Mouse (Mus musculus) neural tube, embryonic 11.5 days (tissue): ENCODE measurements around the gene Camta1. TPM values are rescaled to one million over a fixed set of nuclear protein-coding genes. Genes with fewer than 3 reads are reported as not detected.

Experiments used
- ATAC-seq: fragments of 200-750 bp; cut with Nextera tagmentation; 2 replicates; pipeline ENCODE4 v1.8.0; 2017; ENCODE audit warnings: moderate number of reproducible peaks, mild to moderate bottlenecking, moderate TSS enrichment, moderate library complexity; ENCODE audit not compliant: insufficient read depth, low FRiP score, low TSS enrichment
- DNase-seq: peaks from one replicate; pipeline ENCODE4 v3.0.0-alpha.2; 2015; ENCODE audit warnings: low spot score
- H3K27ac ChIP-seq: fragments of 300-500 bp; sonication (generic); 2 replicates; pipeline ENCODE4 v1.5.1; 2014; ENCODE audit warnings: low read depth, mild to moderate bottlenecking, low read length
- H3K27me3 ChIP-seq: fragments of 300-500 bp; sonication (generic); 2 replicates; pipeline ENCODE4 v1.6.1; 2014; ENCODE audit warnings: mild to moderate bottlenecking, low read length, mixed read lengths; ENCODE audit not compliant: control insufficient read depth, insufficient read depth
- H3K36me3 ChIP-seq: fragments of 300-500 bp; sonication (generic); 2 replicates; pipeline ENCODE4 v1.6.1; 2014; ENCODE audit warnings: mild to moderate bottlenecking, low read length, moderate library complexity, mixed read lengths; ENCODE audit not compliant: control insufficient read depth, insufficient read depth
- H3K4me1 ChIP-seq: fragments of 300-500 bp; sonication (generic); 2 replicates; pipeline ENCODE4 v1.6.1; 2014; ENCODE audit warnings: low read length, mixed read lengths; ENCODE audit not compliant: control insufficient read depth, insufficient read depth
- H3K4me2 ChIP-seq: fragments of 300-500 bp; sonication (generic); 2 replicates; pipeline ENCODE4 v1.6.1; 2014; ENCODE audit warnings: low read depth, mild to moderate bottlenecking, moderate library complexity
- H3K4me3 ChIP-seq: fragments of 300-500 bp; sonication (generic); 2 replicates; pipeline ENCODE4 v1.5.1; 2014; ENCODE audit warnings: low read depth, low read length
- H3K9ac ChIP-seq: fragments of 300-500 bp; sonication (generic); 2 replicates; pipeline ENCODE4 v1.6.1; 2014; ENCODE audit warnings: mild to moderate bottlenecking, low read length
- H3K9me3 ChIP-seq: fragments of 300-500 bp; sonication (generic); 2 replicates; pipeline ENCODE4 v1.6.1; 2016; ENCODE audit warnings: low read length; ENCODE audit not compliant: control insufficient read depth
- WGBS: fragments of 180-500 bp; shearing (Covaris S2); extraction: QIAGEN DNeasy Blood & Tissue Kit; methylation state at CpG from one replicate; pipeline ENCODE4 v1.1.7; 2014; 5-methylcytosine and 5-hydroxymethylcytosine counted together
- polyA plus RNA-seq: library from polyadenylated mRNA; unstranded; fragments of >200 nt; fragmentation: Nextera tagmentation; extraction: Ambion mirVana; gene quantifications from 2 replicates; pipeline ENCODE4 v1.2.1, GENCODE M21; 2014

The Camta1 gene
- polyA plus RNA-seq, 1 experiment from 2014 or later: 131 TPM

DNA sequence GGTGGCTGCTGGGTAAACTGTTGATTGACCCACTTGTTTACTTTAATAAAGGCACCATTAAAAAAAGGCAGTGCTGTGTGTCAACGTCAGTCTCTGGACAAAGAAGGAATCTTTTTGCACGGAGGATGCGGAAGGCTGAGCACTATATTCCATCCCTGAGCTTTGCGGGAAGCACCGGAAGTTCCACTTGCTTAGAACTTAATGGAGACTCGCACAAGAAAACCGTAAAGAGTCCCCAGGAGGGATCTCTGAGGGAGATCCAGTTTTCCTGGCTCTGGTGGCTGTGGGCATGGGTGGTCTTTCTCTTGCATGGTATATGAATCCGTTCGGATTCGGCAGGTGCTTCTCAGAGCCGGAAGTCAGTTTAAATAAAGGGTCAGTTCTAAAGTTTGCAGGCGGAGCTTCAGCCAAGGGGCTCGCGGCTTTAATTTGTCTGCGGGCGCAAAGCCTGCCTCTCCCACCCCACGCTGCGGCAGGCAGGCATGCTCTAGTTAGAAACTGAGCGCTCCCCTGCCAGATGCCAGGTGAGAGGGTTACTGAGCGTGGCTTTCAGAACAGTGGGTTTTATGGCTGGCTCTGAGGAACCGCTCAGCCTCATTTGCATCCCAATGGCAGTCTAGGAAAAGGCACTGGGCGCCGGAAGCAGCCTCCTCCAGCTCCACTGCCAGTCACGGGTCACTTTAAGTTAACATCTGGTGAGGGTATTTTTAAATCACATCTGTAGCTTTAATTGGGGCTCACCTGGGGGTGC, 474.8 kb downstream of the Camta1 start:
- under 1% methylated on average over 24 of the region's 24 CpGs for WGBS
- peak; percentile 56; the same call in 1 of the 2 replicates for ATAC-seq
- DNase-seq: peak; percentile 61
- Histone ChIP-seq H3K9ac (peak overlapping the region; percentile 51), H3K36me3 (no peaks in the 10 kb centered on the region), H3K27me3 (no peaks in the 10 kb centered on the region), H3K4me1 (peaks cover 17% of the 10 kb centered on the region; the same call in 1 of the 2 replicates), H3K4me3 (peak overlapping the region; percentile 34), H3K27ac (no peak overlapping the region), H3K4me2 (peak overlapping the region; percentile 77), H3K9me3 (no peaks in the 10 kb centered on the region)

DNA sequence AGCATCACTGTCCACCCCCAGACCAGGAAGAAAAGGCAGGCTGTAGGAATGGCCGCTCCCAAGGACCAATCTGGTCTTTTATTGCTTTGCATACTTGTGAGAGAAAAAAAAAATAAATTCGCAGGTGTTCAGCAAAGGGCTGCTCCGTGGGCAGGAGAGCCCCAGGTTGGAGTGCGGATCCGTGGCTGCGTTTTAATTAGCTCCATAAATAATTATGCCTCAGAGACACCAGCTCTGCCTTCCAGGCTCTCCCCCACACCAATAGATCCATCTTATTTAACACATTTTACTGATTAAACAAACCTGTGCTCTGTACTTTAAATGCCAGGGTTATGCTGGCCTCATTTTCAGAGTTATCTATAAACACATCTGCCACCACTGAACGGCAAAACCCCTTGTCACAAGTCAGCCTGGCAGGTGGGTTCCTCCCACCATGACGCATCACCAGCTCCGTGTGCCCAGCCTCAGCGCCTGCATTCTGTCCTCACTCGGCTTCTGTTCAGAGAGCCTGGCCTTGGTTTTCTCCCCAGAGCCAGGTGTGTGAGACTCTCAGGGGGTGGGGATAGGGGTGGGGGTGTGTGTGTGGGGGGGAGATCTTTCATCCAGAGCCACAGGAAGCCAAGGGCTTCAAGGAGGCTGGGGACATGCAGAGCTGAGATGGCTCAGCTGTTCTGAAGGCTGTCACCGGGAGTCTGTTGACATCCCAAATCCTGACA, 475.5 kb downstream of the Camta1 start:
- H3K4me3 ChIP-seq: 0 out of 2 replicates have a peak overlapping the region, but pooled peaks have one; percentile 34
- H3K9ac ChIP-seq: peak overlapping the region; percentile 51; the same call in 1 of the 2 replicates
- peaks cover 17% of the 10 kb centered on the region; the same call in 1 of the 2 replicates for H3K4me1 ChIP-seq
- H3K27ac ChIP-seq: no peak overlapping the region
- 9% methylated on average over 12 of the region's 12 CpGs for WGBS
- ATAC-seq (no peak), DNase-seq (no peak)
- no peaks in the 10 kb centered on the region for H3K27me3 ChIP-seq
- no peaks in the 10 kb centered on the region for H3K9me3 ChIP-seq
- peak overlapping the region; percentile 77 for H3K4me2 ChIP-seq
- H3K36me3 ChIP-seq: no peaks in the 10 kb centered on the region

DNA sequence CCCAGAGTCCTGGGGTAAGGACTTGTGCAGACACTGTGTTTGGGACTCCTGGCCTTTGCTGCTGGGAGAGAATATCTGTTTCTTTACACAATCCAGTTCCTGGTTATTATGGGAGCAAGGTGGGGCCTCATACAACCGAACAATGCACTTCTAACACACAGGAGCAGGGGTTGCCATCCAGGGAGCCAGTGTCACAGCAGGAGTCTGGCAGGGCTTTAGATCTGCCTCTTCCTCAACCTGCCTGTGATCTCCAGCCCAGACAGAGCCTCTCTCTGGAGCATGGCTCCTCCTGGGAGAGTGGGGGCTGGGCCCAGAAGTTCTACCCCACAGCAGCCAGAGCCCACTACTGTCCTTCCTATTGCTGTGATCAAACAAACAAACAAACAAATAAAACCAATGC, 483.9 kb downstream of the Camta1 start:
- Histone ChIP-seq H3K4me1 (no peaks in the 10 kb centered on the region), H3K9ac (no peak overlapping the region), H3K27me3 (no peaks in the 10 kb centered on the region), H3K4me3 (no peak overlapping the region), H3K36me3 (no peaks in the 10 kb centered on the region), H3K9me3 (no peaks in the 10 kb centered on the region), H3K4me2 (no peak overlapping the region), H3K27ac (no peak overlapping the region)
- no peak for DNase-seq
- WGBS: 62% methylated on average over 1 of the region's 1 CpGs
- ATAC-seq: no peak

DNA sequence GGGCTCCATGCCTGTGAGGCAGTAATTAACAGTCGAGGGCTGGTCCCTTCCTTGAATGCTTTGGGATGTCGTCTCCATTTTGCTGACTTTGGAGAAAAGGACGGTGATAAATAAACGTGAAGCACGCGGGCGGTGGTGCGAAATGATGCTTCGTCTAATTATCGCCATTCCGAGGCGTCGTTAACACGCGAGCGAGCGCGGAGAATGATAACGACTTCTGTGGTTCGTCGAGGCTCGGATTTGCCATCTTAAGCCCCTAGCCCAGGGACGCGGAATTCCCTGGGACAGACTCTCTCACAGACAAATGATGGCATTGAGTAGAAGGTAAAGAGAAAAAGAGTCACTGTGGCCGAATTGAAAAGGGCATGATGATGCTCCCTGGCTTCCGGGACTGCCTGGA, 485.4 kb downstream of the Camta1 start:
- no peak overlapping the region for H3K4me3 ChIP-seq
- no peak overlapping the region for H3K4me2 ChIP-seq
- no peaks in the 10 kb centered on the region for H3K4me1 ChIP-seq
- H3K9ac ChIP-seq: no peak overlapping the region
- H3K27me3 ChIP-seq: no peaks in the 10 kb centered on the region
- no peaks in the 10 kb centered on the region for H3K9me3 ChIP-seq
- DNase-seq: no peak
- no peaks in the 10 kb centered on the region for H3K36me3 ChIP-seq
- no peak for ATAC-seq
- H3K27ac ChIP-seq: no peak overlapping the region
- WGBS: 59% methylated on average over 26 of the region's 26 CpGs

DNA sequence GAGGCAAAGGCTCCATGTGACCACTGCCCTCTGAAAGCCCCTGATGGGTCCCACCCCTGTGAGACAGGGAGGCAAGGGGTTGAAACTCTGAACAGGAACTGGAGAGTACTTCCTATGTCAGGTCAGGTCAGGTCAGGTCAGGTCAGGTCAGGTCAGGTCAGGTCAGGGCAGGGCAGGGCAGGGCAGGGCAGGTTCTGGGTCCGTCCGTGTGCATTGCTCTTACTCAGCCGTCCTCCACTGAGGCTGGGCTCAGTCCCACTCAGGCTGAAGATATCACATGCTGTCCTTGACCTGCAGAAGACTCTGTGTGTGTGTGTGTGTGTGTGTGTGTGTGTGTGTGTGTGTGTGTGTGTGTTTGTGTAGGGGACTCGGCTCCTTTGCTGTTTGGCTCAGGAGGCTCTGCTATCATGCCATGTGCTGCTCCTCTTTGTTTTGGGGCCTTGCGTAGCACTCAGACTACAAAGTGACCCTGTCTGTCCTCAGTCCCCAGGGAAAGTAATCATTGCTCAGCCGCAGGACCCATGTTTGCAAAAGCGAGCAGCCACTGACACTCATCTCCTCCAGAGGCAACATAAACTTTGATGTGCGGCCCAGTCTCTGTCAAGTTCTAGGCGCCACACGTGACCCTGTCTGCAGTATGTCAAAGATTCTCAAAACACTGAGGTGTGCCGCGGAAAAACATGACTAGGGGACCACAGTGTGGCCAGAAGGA, 488.7 kb downstream of the Camta1 start:
- ATAC-seq: no peak
- 57% methylated on average over 12 of the region's 12 CpGs for WGBS
- no peaks in the 10 kb centered on the region for H3K36me3 ChIP-seq

DNA sequence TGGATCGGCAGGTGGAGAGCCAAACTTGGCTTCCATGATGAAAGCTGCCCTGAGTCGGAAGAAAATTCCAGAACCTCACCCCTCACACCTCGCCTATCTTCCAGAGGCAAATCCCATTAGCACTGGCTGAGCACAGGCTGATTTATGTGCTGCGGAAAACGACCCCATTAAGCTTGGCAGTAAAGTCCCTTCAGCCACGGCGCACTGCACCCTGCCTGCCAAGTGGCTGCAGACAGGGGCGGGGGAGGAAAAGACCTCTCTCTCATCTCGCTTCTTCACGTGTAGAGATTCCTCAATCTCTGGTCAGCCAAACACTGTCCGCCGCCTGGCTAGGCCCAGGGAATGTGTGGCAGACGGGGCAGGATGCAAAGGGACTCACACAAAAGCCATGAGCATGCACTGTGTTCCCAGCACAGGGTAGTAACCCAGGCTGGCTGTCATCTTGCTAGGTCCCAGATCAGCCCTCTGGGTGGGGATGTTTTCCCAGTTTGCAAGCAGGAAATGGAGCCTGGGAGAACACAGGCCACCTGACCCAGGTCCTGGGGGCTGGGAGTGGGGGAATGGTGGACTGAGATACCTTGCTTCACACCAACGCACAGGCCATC, 494.6 kb downstream of the Camta1 start:
- H3K27ac ChIP-seq: peak overlapping the region; percentile 36
- peaks cover 3% of the 10 kb centered on the region; the same call in 1 of the 2 replicates for H3K4me1 ChIP-seq
- no peaks in the 10 kb centered on the region for H3K36me3 ChIP-seq
- WGBS: 25% methylated on average over 14 of the region's 14 CpGs
- no peak overlapping the region for H3K9ac ChIP-seq
- no peaks in the 10 kb centered on the region for H3K9me3 ChIP-seq
- DNase-seq (peak; percentile 49), ATAC-seq (no peak)
- no peak overlapping the region for H3K4me3 ChIP-seq
- no peak overlapping the region for H3K4me2 ChIP-seq
- no peaks in the 10 kb centered on the region for H3K27me3 ChIP-seq

More for the DNA sequence above, 488.7 kb downstream of the Camta1 start:
- Histone ChIP-seq H3K9me3 (no peaks in the 10 kb centered on the region), H3K4me3 (no peak overlapping the region), H3K4me1 (no peaks in the 10 kb centered on the region), H3K9ac (no peak overlapping the region), H3K27ac (no peak overlapping the region), H3K27me3 (no peaks in the 10 kb centered on the region), H3K4me2 (no peak overlapping the region)
- DNase-seq: no peak

DNA sequence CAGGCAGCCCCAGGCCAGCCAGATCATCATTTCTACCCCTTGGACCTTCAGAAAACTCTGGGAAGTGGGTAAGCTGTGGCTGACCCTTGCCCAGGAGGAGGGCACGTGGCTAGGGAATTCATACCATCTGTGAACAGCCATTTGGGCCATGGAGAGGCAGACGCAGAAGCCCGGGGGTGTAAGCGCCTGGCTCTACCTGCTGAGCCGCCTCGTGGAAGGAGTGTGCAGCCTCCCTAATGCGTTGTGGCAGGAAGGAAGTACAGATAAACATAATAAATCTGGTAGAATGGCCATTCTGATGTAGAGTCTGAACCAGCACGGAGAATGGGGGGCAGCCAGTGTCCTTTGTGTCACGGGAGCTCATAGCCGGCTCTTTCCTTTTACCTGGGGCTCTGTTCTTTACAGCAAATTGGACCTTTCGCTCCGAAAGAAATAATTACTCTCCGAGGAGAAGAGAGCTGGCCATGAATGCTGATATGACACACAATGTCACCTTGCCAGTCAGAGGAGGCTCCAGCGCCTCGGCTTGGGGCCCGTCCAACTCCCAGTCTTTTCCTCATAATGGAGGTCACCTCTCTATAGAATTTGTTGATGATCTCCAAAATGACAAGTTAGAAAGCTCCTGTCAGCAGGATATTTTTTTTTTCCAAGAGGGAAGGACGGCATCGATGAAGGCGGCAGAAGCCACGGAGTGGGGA, 500.6 kb downstream of the Camta1 start:
- DNase-seq (no peak), ATAC-seq (no peak)
- no peaks in the 10 kb centered on the region for H3K36me3 ChIP-seq
- 62% methylated on average over 20 of the region's 20 CpGs for WGBS
- no peak overlapping the region for H3K9ac ChIP-seq
- H3K4me1 ChIP-seq: peaks cover 2% of the 10 kb centered on the region
- no peak overlapping the region for H3K27ac ChIP-seq
- H3K4me3 ChIP-seq: no peak overlapping the region
- no peaks in the 10 kb centered on the region for H3K27me3 ChIP-seq
- no peak overlapping the region for H3K4me2 ChIP-seq
- H3K9me3 ChIP-seq: no peaks in the 10 kb centered on the region

DNA sequence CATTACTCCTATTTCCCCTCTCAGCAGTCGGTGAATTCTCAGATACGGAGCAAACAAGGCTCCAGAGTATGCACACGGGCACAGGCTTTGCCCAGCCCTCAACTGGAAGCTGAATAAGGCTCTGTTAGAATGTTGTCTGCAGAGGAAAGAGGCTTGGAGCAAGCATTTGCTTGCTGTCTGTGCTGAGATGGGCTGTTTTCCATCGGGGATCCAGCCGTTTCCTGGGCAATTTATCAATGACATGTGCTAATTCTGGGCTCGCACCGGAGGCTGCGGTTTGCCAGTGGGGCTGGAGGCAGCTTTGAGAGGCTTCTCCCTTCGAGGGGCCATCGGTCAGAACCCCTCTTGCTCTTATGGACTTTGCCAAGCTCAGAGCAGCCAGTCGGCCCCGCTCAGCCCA, 506.2 kb downstream of the Camta1 start:
- Histone ChIP-seq H3K9ac (peak overlapping the region; percentile 3; the same call in 1 of the 2 replicates), H3K36me3 (no peaks in the 10 kb centered on the region), H3K4me1 (peaks cover 18% of the 10 kb centered on the region), H3K27ac (peak overlapping the region; percentile 63), H3K4me3 (no peak overlapping the region), H3K27me3 (peaks cover 2% of the 10 kb centered on the region; the same call in 1 of the 2 replicates), H3K4me2 (0 out of 2 replicates have a peak overlapping the region, but pooled peaks have one; percentile 5), H3K9me3 (no peaks in the 10 kb centered on the region)
- no peak for ATAC-seq
- 18% methylated on average over 12 of the region's 12 CpGs for WGBS
- DNase-seq: peak; percentile 55
